Mouse (Mus musculus): ENCODE data around the gene Ireb2.
A peak's percentile ranks its signal among the peaks of the same experiment; 100 is the strongest.
"Not testable (repeated sequence)": the region's sequence is repeated elsewhere in the genome, so short reads cannot be mapped to it uniquely, and the experiment has no call there.

Gene Ireb2

GRCm38 (mm10) chr9:54897097-54897496 is 33.5 kb downstream of the Ireb2 start:
- no peak for DNase-seq (ENCODE audit: low spot score in 2 of 2)

DNA sequence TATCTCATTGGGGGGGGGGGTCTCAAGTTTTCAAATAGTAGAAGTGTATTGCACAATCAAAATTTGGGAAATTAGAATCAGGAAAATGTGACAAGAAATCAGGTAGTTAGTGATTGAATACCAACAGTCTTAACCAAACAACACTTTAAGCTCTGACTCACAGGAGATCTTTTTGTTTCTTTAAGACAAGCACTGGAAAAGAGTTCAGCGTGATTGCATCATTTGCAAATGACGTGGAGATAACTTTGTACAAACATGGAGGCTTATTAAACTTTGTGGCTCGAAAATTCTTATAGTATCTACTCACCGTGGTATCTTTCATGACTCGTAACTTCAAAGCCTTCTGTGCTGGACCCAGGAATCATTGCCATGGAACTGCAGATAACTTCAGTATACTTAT is 45.9 kb downstream of the Ireb2 start:
- DNase-seq (ENCODE audit: low spot score in 2 of 2), result no peak

GRCm38 (mm10) chr9:54915576-54915975 is 52.0 kb downstream of the Ireb2 start:
- no peak for DNase-seq (ENCODE audit: low spot score in 2 of 2)

- no peak for DNase-seq (ENCODE audit: low spot score in 2 of 2)
These were observed 52.8 kb downstream of the Ireb2 start for GRCm38 (mm10) chr9:54916401-54916800.

DNA sequence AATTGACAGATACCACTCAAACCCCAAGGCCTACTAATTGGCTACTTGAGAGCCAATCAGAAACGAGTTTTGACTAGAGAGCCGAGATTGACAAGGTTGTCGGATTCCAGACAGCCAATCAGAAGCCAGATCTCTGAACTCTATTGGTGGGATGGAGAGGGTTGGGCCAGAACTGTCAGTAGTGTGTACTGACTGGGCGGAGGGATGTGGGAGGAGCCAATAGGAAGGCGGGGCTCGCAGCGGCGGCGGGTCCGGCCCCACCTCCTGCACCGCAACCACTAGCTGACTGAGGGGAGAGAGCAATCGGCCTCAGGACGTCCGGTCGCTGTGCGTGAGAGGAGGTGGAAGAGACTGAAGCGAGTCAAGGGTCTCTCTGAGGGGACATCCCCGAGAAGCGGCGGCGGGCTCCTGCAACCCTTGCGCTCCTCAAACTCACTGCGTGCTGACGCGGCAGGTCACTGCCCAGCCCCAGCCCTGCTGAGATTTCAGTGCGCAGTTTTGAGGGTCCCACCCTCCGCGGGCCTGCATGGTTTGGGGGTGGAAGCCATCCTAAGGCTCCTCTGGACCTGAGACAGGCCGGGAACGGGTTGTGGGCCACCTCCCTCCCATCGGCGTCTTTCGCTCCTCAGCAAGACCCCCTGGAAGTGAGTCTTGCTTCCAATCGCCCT is 53.6 kb downstream of the Ireb2 start, which contains the start of gene Hykk:
TSS of gene Hykk (plus strand) at position 274 of the 668 bp plus-strand sequence.
- DNase-seq (ENCODE audit: low spot score in 2 of 2), result peak; percentile 85 to 90

- no peak for DNase-seq (ENCODE audit: low spot score in 2 of 2)
These were observed 54.6 kb downstream of the Ireb2 start for GRCm38 (mm10) chr9:54918191-54918590.

DNA sequence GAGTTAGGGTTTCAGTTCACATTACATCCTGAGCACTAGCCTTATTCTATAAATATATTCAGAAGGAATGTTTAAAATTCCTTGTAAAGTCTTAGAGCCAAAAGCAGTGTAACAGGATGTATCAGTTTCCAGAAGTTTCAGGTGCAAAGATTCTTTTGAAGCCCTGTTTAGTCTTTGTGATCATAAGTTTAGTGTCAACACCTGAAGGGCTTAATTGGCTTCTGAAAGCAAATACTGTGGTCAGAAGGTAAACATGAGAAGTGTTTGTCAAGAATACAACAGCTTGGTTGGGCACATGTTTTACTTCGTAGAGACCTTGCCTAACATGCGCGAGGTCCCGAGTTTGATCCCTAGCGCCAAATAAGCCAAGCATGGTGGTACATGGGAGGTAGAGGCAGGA is 55.2 kb downstream of the Ireb2 start:
- DNase-seq (ENCODE audit: low spot score in 2 of 2), result no peak

- DNase-seq (ENCODE audit: low spot score in 2 of 2), result no peak
These were observed 56.4 kb downstream of the Ireb2 start for GRCm38 (mm10) chr9:54919946-54920345.

DNA sequence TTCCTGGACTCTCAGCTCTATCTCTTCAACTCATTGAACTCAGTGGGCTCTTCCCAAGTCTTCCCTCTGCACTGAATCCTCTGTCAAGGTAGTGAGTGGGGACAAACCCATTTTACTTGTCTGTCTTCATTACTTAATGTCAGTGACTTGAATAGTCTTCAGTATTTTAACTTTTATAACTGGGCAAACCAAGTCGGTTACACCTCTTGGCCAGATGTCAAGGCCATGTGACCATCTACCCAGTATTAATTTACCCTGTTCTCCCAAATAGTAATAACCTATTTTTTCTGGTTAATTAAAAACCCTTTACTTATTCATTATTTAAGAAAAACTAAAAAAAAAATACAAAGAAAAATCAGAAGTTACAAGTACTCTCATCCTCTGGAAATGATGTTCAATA is 67.2 kb downstream of the Ireb2 start:
- no peak for DNase-seq (ENCODE audit: low spot score in 2 of 2)

DNA sequence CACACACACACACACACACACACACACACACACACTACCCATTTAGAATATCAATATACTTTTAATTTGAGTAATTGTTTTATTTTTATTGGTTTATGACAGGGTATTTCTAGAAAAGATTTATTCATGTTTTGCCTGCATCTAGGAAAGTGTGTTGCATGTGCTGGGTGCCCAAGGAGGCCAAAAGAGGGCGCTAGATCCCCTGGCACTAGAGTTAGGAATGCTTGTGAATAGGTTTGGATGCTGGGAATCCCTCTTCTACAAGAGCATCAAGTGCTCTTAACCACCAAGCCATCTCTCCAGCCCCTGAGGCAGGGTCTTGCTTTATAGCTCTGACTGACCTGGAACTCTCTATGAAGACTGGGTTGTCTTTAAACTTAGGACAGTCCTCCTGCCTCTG is 68.2 kb downstream of the Ireb2 start:
- DNase-seq (ENCODE audit: low spot score in 2 of 2), result no peak

DNA sequence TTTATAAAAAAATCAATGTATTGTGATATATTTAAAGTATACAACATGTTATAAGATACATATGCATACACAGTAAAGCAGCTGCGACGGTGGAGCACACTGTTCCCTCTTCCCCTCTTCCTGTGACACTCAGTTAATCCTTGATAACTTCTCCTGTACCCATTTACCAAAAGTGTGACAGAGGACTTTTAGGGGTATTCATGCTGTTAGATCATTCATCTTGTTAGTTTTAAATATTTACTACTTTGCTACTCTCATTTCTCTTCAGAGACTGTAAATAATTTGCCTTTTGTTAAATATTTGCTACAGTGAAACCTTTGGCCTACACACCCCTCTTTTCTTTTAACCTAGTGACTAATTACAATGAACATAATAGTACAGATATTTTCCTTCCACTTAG is 68.8 kb downstream of the Ireb2 start:
- no peak for DNase-seq (ENCODE audit: low spot score in 2 of 2)

- no peak for DNase-seq (ENCODE audit: low spot score in 2 of 2)
These were observed 78.5 kb downstream of the Ireb2 start for GRCm38 (mm10) chr9:54942071-54942470.

DNA sequence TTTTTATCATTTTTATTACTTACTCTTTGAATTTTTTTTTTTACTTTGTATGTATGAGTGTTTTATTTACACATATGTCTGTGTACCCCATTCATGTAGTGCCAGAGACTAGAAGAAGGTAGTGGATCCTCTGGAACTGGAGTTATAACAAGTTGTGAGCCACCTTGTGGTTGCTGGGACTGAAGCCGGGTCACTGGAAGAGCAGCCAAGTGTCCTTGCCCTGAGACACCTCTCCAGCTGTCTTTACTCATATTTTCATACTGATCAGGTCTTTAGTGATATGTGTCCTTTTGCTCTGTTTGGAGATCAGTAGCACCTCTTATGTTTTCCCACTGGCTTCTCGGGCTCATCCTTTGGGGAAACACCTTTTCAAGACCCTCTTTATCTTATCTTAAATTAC is 80.9 kb downstream of the Ireb2 start:
- no peak for DNase-seq (ENCODE audit: low spot score in 2 of 2)

DNA sequence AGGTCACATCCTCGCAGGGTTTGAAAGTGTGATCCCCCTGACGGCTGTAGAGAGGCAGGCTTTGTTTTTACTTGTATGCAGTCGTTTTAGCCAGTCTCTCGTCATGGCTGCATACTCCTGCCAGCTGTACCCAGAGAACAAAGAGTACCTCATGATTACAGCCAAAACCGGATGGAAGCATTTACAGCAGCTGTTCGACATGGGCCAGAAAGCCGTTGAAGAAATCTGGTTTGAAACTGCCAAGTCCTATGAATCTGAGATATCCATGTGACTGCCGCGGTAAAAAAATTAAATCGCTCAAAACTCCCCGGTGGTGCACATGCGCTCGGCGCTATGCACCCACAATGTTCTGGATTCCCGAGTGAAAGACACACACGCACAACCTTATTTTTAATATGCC is 82.7 kb downstream of the Ireb2 start:
- DNase-seq (ENCODE audit: low spot score in 2 of 2), result no peak

- DNase-seq (ENCODE audit: low spot score in 2 of 2), result no peak
These were observed 85.9 kb downstream of the Ireb2 start for GRCm38 (mm10) chr9:54949465-54949864.

DNA sequence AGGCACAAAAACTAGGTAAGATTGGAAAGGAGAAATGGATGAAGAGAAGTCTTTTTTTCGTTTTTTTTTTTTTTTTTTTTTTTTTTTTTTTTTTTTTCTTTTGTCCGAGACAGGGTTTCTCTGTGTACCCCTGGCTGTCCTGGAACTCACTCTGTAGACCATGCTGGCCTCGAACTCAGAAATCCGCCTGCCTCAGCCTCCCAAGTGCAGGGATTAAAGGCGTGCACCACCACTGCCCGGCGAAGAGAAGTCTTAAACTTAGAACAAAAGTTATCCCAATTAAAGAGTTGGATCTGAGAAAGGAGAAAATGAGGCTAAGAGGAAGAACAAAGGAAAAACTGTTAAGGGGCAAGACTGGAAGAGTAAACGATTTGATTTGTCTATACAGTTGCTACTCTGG is 86.6 kb downstream of the Ireb2 start:
- not testable (repeated sequence) for DNase-seq (ENCODE audit: low spot score in 2 of 2)

- DNase-seq (ENCODE audit: low spot score in 2 of 2), result peak; percentile 85 to 90
These were observed 87.2 kb downstream of the Ireb2 start, which contains the start of the genes Psma4 and AY074887 for GRCm38 (mm10) chr9:54950575-54951321. TSS of gene Psma4 (plus strand) at chr9:54950790. TSS of gene AY074887 (minus strand) at chr9:54950998.

- DNase-seq (ENCODE audit: low spot score in 2 of 2), result no peak
These were observed 97.5 kb downstream of the Ireb2 start for GRCm38 (mm10) chr9:54961059-54961458.

Measured in natural killer cell, adult 2 months (primary cell).